Mouse (Mus musculus) adrenal gland, adult (tissue): ENCODE results near the gene Cox7a2l.
A peak's percentile ranks its signal among the peaks of the same experiment; 100 is the strongest.

Experiments used
- DNase-seq, 2 experiments: peaks; one replicate each; pipeline ENCODE4 v3.0.0; 2022 to 2023; ENCODE audit warnings: low spot score in 1 of 2; ENCODE audit not compliant: inconsistent age in 2 of 2

Gene Cox7a2l

DNA sequence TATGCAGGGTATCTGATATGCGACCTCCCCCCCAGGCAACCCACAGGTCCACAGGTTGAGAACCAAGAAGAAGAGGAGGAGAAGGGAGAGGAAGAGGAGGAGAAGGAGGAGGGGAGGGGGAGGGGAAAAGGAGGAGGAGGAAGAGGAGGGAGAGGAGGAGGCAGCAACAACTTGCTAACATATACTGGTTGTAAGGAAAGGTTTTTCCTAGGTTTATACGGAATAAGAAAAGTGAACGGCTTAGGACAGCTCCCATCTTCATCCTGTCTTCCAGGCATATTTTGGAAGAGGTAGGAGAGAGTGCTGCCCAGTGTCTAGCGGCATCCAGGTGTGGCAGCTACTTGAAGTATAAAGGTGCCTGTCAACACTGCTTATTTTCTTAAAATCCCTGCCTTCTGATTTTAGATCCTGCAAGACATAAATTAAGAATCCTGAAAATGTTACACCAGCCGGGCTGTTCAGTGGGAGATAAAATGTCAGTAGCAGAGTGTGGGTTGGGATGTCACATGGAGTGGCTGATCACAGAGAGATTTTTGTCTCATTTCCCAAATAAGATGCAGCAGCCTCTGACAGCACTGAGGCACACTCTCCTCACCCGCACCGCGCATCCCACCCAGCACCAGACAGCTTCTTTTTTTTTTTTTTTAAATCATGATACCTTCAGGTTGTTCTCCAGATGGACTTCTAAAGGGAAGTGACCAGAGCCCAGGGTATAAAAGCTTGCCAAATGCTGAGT lies at the start of gene Cox7a2l:
TSS of gene Cox7a2l (minus strand) at position 51 of the 736 bp plus-strand sequence.
- no peak for DNase-seq

DNA sequence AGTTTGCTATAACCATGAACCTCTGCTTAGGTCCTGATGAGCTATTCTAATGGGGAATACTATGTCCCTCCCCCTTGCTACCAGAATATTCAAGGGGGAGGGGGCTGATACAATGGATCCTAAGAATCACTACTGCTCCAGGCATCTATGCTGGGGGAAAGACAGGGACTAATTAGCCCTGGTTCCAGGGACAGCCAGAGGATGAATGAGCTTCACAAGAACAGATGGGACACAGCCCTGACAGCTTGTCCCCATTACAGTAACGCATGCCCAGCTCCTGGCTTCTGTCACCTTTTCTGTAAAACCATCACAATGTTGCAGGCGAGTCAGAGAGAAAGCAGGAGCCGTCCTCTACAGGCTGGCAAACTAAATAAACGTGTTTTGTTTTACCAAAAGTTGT lies 48.4 kb upstream of the Cox7a2l start:
- no peak for DNase-seq

DNA sequence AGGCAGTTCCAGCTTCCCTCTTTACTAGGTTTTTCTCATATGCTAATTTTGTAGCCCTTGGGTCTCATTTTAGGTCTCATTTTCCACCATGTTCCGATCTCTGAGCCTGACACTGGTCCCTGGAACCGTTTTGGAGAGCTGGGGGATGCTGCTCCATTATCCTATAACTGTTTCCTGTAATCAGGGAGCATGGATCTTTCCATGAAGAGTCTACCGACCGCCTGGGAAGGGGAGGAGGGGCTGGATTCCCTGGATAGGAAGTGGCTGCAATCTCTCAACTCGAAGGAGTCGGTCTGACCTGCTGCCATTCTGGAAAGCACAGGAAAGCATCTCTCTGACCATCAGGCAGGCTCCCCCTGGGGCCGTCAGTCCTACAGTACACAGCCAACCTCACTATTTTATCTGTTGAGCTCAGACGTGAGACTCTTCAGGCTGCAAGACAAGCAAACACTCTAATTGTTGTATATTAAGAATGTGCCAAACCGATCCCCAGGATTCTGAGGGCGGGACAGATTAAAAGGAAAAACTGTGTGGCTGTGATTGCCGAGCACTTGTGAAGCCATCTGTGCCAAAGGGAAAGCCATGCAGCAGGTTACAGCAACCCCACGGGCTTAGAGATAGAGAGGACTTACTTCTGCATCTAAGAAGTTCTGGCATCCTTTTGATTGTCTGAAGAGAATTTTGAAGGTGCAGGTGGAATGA lies 47.1 kb upstream of the Cox7a2l start:
- no peak for DNase-seq

- peak; percentile 45 to 80 for DNase-seq
Measured at GRCm38 (mm10) chr17:83563703-83564111, 46.6 kb upstream of the Cox7a2l start.

DNA sequence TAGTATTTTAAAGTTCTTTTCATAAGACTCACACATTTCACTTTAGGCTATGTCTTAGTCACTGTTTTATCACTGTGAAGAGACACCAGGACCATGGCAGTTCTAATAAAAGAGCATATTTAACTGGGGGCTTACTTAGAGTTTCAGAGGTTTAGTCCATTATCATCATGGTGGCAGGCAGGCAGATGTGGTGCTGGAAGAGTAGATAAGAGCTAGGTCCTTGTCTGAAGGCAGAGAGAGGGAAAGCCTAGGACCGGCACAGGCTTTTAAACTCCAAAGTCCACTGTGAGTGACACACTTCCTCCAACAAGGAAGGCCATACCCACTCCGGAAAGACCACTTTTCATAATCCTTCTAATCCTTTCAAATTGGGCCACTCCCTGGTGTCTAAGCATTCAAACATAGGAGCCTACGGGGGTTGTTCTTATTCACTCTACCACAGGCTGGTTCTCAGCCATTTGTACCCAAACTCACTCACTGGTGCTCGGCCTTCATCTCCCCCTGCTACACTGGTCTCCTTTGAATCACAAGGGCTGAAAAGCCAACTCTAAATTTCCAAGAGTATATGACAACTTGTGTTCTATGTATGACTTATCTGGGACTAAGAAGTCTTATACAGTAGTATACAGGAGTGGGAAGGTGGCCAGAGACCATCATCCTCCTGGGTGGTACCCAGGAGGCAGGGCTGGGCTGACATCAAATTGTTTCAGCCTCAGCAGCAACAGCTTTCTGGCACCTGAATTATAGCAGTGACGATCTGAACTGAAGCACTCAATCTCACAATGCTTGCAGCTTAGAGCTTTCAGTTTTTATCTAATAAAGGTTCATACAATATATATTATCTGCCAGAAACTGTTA lies 45.3 kb upstream of the Cox7a2l start:
- DNase-seq, result no peak

- DNase-seq, result no peak
Measured at GRCm38 (mm10) chr17:83559081-83559480, 42.0 kb upstream of the Cox7a2l start.

DNA sequence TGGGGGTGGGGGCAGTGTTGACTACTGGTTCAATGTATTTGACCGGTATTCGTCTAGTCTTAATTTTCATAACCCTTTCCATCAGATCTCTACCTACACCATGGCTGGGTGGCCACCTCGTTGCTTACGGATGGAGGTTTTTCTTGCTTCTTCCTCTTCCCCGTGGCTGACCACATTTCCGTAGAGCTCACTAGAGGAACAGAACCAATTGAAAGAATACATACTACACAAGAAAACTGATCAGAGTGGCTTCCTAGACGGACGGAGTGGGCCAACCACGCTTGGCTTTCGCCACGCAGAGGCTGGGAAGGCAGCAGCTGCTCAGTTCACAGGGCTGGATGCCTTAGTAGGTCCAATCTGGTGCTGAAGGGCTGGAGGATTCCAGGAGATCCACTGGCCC lies 38.7 kb upstream of the Cox7a2l start:
- no peak for DNase-seq

DNA sequence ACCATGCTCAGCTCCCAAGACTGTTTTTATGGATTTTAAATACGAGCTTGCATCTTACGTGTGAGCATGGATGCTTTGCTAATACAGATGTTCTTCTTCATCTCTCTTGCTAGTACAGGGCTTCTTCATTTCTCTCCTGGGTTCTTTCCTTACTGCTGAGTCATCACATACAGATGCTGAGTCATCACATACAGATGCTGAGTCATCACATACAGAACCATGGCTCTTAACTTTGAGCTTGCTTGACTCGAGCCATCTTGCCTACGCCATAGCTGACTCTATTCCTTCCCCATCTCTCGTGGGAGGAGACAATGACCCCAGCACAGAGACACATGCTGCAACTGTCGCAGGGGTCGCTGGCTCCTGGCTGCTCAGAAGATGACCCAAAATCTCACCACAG lies 37.9 kb upstream of the Cox7a2l start:
- no peak for DNase-seq

DNA sequence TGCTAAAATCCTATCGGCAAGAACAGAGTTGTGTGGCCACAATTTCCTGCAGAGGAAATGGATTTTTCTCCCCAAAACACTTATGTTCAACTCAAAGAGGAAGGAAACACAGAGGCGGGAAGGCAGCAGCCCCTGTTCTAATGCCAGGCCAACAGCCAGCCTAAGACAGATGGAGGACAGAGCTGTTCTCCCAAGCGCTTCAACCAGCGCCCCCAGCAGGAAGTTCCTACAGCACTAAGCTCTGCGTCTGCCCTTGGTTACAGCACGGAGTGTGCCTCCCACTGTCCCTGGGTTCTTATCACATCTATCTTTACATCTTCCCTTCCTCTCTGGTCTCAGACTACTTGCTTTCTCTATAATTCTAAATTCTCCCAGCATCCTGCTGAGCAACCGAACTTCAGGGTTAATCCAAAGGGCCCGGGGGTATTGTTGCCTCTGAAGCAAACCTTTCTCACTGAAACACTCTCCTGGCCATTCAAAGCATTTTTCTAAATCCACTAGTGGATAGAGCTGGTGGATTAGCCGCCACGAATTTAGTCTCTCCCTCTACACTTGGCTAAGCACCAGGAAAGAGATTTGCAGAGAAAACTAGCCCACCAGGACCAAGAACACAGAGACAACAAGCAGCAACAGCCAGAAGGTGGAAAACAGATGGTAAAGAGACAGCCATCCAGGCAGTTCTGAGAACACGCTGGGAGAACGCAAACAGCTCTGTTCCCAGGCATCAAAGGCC lies 31.5 kb upstream of the Cox7a2l start:
- peak; percentile 43 to 45 for DNase-seq

- peak; percentile 42 to 65 for DNase-seq
Measured at GRCm38 (mm10) chr17:83547145-83547544, 30.0 kb upstream of the Cox7a2l start.

DNA sequence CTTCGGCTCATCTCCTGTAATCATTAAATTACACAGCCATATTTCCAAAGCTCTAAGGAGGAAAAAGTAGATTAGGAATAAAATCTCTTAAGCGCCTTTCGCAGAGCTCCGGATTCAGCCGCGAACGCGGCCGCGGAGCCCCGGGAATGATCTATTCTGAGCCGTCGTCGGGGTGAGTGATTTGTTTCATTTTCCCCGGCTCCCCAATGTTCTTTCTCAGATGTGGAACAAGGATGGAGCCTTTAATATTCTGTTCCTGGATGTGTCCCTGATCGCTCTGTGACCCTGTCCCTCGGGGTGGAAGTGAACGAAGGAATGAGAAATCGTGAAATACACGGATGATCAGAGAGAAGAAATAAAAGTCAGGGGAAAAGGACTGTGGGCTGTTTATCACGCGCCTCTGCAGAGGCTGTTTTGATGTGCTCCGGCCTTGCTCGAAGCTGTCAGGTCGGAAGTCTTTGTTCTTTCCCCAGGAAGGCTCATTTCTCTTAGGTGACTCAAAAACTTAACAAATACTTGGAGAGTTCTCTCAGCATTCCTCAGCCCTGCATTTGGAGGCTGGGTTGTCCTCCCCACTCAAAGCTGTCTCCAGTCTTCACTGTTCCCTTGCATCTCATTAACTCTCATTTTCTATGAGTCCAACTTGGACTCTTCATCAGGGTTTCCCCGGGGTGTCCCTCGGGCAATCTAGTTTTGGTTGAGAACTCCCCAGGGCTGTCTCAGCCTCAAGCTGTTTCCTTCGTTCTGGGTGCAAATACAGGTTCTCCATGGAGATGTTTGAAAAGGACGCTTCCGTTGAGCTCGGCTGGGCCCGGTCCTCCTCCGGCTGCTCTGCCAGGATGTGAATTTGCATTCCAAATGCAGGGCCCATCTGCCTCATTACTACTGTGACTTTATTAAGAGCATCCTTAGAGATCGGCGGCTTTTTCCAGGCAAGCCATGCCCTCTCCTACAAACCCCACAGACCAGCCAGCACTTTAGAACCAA lies 28.9 kb upstream of the Cox7a2l start:
- peak; percentile 63 to 84 for DNase-seq

- DNase-seq, result no peak
Measured at GRCm38 (mm10) chr17:83545259-83545658, 28.1 kb upstream of the Cox7a2l start.

DNA sequence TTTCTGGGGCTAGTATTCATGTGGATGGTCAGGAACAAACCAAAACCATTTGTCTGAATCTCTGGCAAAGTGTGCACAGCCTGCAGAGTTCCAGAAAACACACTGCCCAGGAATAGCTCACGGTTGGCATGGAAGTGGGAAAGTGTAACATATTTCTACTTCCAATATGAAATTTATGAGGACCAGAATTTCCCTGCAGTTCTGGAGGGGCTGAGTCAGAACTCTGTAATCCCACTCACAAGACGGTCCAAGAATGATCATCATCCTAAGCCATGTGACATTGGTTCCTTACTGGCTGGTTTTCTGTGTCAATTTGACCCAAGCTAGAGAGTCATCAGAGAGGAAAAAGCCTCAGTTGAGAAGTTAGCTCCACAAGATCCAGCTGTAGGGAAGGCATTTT lies 25.3 kb upstream of the Cox7a2l start:
- DNase-seq, result no peak

- DNase-seq, result peak in 1 of 2 experiments; percentile 47
Measured at GRCm38 (mm10) chr17:83539262-83540037, 22.3 kb upstream of the Cox7a2l start.

GRCm38 (mm10) chr17:83538694-83539093 lies 21.6 kb upstream of the Cox7a2l start:
- no peak for DNase-seq

DNA sequence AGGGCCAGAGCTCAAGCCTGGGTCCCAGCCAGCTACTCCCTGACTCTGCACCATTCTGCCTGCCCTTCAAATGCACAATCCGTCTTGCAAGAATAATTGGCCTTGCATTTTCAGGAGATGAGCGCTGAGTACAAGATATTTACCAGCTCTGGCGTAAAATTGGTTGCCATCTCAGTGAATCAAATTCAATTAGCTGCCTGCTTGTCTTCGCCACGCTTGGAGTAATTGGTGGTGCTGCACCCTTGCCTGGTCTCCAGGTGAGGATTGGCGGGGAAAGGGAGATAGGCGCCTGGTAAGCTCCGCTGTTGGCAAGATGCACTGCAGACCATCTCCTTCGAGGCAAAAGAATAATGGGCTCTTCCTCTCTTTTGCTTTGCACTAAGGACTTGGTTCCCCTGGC lies 21.0 kb upstream of the Cox7a2l start:
- no peak for DNase-seq

- no peak for DNase-seq
Measured at GRCm38 (mm10) chr17:83533150-83533549, 16.0 kb upstream of the Cox7a2l start.

DNA sequence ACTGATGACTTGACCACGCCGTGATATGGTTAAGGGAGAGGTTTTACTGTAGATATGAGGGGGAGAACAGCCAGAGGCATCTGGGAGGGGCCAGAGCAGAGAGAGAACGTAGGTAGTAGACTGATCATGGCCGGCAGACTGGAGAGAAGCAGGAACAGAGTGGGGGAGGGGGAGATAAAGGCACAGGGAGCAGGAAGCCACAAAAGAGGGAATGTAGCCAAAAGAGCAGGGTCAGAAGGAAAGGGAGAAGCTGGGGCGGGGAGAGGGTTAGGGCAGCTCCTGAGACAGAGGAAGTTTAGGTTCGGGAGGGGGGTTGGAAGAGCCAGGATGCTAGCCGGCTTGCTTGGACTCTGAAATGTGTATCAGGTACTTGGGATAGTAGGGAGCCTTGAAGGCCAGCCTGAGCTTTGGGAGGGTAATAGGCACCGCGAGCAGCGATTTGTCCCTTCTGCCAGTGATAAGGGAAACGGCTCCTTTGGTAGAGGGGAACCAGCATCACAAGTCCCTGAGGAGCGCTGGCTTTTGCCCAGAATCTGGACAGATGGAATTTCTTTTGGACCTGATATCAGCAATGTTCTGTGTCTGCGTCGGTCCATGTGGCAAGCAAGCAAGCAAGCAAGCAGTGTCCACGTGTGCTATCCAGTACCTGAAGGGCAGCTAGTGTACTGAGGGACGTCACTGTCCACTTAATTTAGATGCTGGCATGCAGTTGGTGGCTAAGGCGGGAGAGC lies 10.7 kb upstream of the Cox7a2l start:
- DNase-seq, result peak; percentile 61 to 75
